Comparison of ENCODE assay signal across 15 mouse cellular contexts in genomic region chr16:41612229-41612628, GRCm38 (mm10).
A peak's percentile ranks its signal among the peaks of the same experiment; 100 is the strongest.
DNase-seq lines count a peak whose midpoint lies in the region; ATAC-seq and TF ChIP-seq lines count a peak whose summit lies in the region.
"Had no signal": no experiment of that assay in that cellular context is flagged by ENCODE, and none has a peak within 500 bp of the region (broad histone marks: within the 10 kb centered on the region; RNA-seq: fewer than 3 reads in every experiment).

No protein-coding gene starts in this region.

- H3K9me3 ChIP-seq in forebrain, embryonic 14.5 days (replicated peaks; ENCODE audit: control insufficient read depth, low read length): no peaks in the 10 kb centered on the region
- no peaks in the 10 kb centered on the region for H3K9me3 ChIP-seq in forebrain, embryonic 12.5 days
- H3K9me3 ChIP-seq in forebrain, postnatal 0 days (ENCODE audit: low read length): no peaks in the 10 kb centered on the region
- H3K9me3 ChIP-seq in forebrain, embryonic 10.5 days: no peaks in the 10 kb centered on the region
- H3K9me3 ChIP-seq: embryonic facial prominence, embryonic 10.5 days; embryonic facial prominence, embryonic 12.5 days had no signal

- no peak for TF ChIP-seq POLR2A in brain, embryonic 14.5 days (IDR thresholded peaks at IDR 0.05; ENCODE audit: borderline replicate concordance, extremely low read depth, insufficient read depth, insufficient read length, poor library complexity, severe bottlenecking)

- no peak for TF ChIP-seq CTCF in forebrain, postnatal 0 days (IDR thresholded peaks at IDR 0.05; ENCODE audit: low read depth)
- no peak for TF ChIP-seq CTCF in brain, embryonic 14.5 days (IDR thresholded peaks at IDR 0.05; ENCODE audit: borderline replicate concordance, extremely low read depth, insufficient read depth, insufficient read length)

- H3K4me1 ChIP-seq in forebrain, embryonic 14.5 days (ENCODE audit: control insufficient read depth, insufficient read depth, low read length): peaks cover 3% of the 10 kb centered on the region; the same call in 1 of the 2 replicates
- H3K4me1 ChIP-seq in forebrain, embryonic 12.5 days: no peaks in the 10 kb centered on the region
- 0 out of 2 replicates have a peak, but pooled peaks cover 3% of the 10 kb centered on the region for H3K4me1 ChIP-seq in forebrain, postnatal 0 days (ENCODE audit: insufficient read depth)
- no peaks in the 10 kb centered on the region for H3K4me1 ChIP-seq in forebrain, embryonic 10.5 days
- H3K4me1 ChIP-seq: embryonic facial prominence, embryonic 10.5 days; embryonic facial prominence, embryonic 12.5 days had no signal

- intact Hi-C loops in left cerebral cortex, postnatal 36 days (cut with DNase I): no loop called here

- ATAC-seq in forebrain, embryonic 14.5 days: peak; percentile 65; the same call in 1 of the 2 replicates
- ATAC-seq in forebrain, embryonic 12.5 days (ENCODE audit: low FRiP score): no peak
- no peak for ATAC-seq in forebrain, postnatal 0 days

- H3K4me3 ChIP-seq in forebrain, embryonic 14.5 days (ENCODE audit: low read depth, low read length): no peak overlapping the region
- H3K4me3 ChIP-seq in forebrain, embryonic 12.5 days (replicated peaks): no peak overlapping the region
- no peak overlapping the region for H3K4me3 ChIP-seq in forebrain, postnatal 0 days (ENCODE audit: low read depth, low read length)
- no peak overlapping the region for H3K4me3 ChIP-seq in forebrain, embryonic 10.5 days
- H3K4me3 ChIP-seq: embryonic facial prominence, embryonic 10.5 days; embryonic facial prominence, embryonic 12.5 days had no signal

- no peak overlapping the region for H3K9ac ChIP-seq in forebrain, embryonic 14.5 days (ENCODE audit: low read length)
- no peak overlapping the region for H3K9ac ChIP-seq in forebrain, embryonic 12.5 days
- H3K9ac ChIP-seq in forebrain, postnatal 0 days: no peak overlapping the region
- H3K9ac ChIP-seq: embryonic facial prominence, embryonic 12.5 days had no signal

- 51% methylated on average over 1 of the region's 1 CpGs for WGBS in forebrain, embryonic 14.5 days
- WGBS in forebrain, embryonic 12.5 days: 79% methylated on average over 1 of the region's 1 CpGs
- 48% methylated on average over 1 of the region's 1 CpGs for WGBS in forebrain, postnatal 0 days
- 78% methylated on average over 1 of the region's 1 CpGs for WGBS in forebrain, embryonic 10.5 days

- H3K27me3 ChIP-seq in forebrain, embryonic 14.5 days (replicated peaks; ENCODE audit: control insufficient read depth, insufficient read depth, low read length): no peaks in the 10 kb centered on the region
- no peaks in the 10 kb centered on the region for H3K27me3 ChIP-seq in forebrain, embryonic 12.5 days
- no peaks in the 10 kb centered on the region for H3K27me3 ChIP-seq in forebrain, postnatal 0 days (ENCODE audit: insufficient read depth, low read length)
- no peaks in the 10 kb centered on the region for H3K27me3 ChIP-seq in forebrain, embryonic 10.5 days (ENCODE audit: poor library complexity, severe bottlenecking)
- H3K27me3 ChIP-seq: embryonic facial prominence, embryonic 12.5 days had no signal

- H3K36me3 ChIP-seq in forebrain, embryonic 14.5 days (ENCODE audit: control insufficient read depth, insufficient read depth, low read length): no peaks in the 10 kb centered on the region
- H3K36me3 ChIP-seq in forebrain, embryonic 12.5 days (replicated peaks): no peaks in the 10 kb centered on the region
- H3K36me3 ChIP-seq in forebrain, postnatal 0 days (ENCODE audit: insufficient read depth): no peaks in the 10 kb centered on the region
- H3K36me3 ChIP-seq in forebrain, embryonic 10.5 days (replicated peaks): no peaks in the 10 kb centered on the region
- H3K36me3 ChIP-seq: embryonic facial prominence, embryonic 10.5 days; embryonic facial prominence, embryonic 12.5 days had no signal

- no peak overlapping the region for H3K4me2 ChIP-seq in forebrain, embryonic 14.5 days (ENCODE audit: low read length)
- no peak overlapping the region for H3K4me2 ChIP-seq in forebrain, embryonic 12.5 days
- no peak overlapping the region for H3K4me2 ChIP-seq in forebrain, postnatal 0 days (ENCODE audit: low read depth)
- H3K4me2 ChIP-seq: embryonic facial prominence, embryonic 12.5 days had no signal

- DNase-seq in forebrain, embryonic 14.5 days (ENCODE audit: low spot score): peak; percentile 41
- DNase-seq in forebrain, postnatal 0 days: peak; percentile 17
- no peak for DNase-seq in forebrain, embryonic 10.5 days (ENCODE audit: extremely low spot score, low spot score)
- DNase-seq in brain, embryonic 14.5 days (ENCODE audit: low read depth): peak; percentile 52
- no peak for DNase-seq in left cerebral cortex, postnatal 36 days (ENCODE audit: low spot score in 2 of 2)
- DNase-seq: adrenal gland, adult 2 months; adrenal gland, postnatal 10 days; adrenal gland, postnatal 25 days; cerebellum, adult 11-12 months; cerebellum, adult 2 months; cerebellum, adult 9-10 months; cerebellum, postnatal 25 days had no signal

- H3K27ac ChIP-seq in forebrain, embryonic 14.5 days (ENCODE audit: low read depth, low read length): no peak overlapping the region
- no peak overlapping the region for H3K27ac ChIP-seq in forebrain, embryonic 12.5 days
- no peak overlapping the region for H3K27ac ChIP-seq in forebrain, postnatal 0 days (ENCODE audit: low read depth, low read length)
- no peak overlapping the region for H3K27ac ChIP-seq in forebrain, embryonic 10.5 days
- H3K27ac ChIP-seq: embryonic facial prominence, embryonic 10.5 days; embryonic facial prominence, embryonic 12.5 days had no signal

Comparison
In these comparisons a context has a peak if more than half of its experiments do, and no peak if none do; other contexts are left out.
1. DNase-seq: peak in forebrain, embryonic 14.5 days (single experiment), forebrain, postnatal 0 days (single experiment) and brain, embryonic 14.5 days (single experiment); none in forebrain, embryonic 10.5 days (single experiment) and left cerebral cortex, postnatal 36 days (0 of 2).